Mouse (Mus musculus): Measurements from ENCODE around the gene Rab25. TPM values are rescaled to one million over a fixed set of nuclear protein-coding genes. Genes with fewer than 3 reads are reported as not detected.
"Not testable (repeated sequence)": the region's sequence is repeated elsewhere in the genome, so short reads cannot be mapped to it uniquely, and the experiment has no call there.

Gene Rab25
- polyA plus RNA-seq, 1 experiment, result 9.3 TPM

- 80% methylated on average over 5 of the region's 5 CpGs for WGBS
- no peak overlapping the region for H3K27ac ChIP-seq (ENCODE audit: control insufficient read depth, insufficient read depth, low read length)
Measured at GRCm38 (mm10) chr3:88590246-88590645, 42.1 kb upstream of the Rab25 start.

GRCm38 (mm10) chr3:88586640-88587039 lies 38.5 kb upstream of the Rab25 start:
- no peak overlapping the region for H3K4me3 ChIP-seq (ENCODE audit: control insufficient read depth, insufficient read depth, low read length)
- peaks cover 34% of the 10 kb centered on the region for H3K36me3 ChIP-seq (ENCODE audit: control insufficient read depth, insufficient read depth, low read length)
- no peaks in the 10 kb centered on the region for H3K27me3 ChIP-seq (ENCODE audit: control insufficient read depth, insufficient read depth, low read length)
- no peaks in the 10 kb centered on the region for H3K4me1 ChIP-seq (replicated peaks; ENCODE audit: control insufficient read depth, insufficient read depth, low read length)
- DNase-seq, result no peak
- H3K27ac ChIP-seq (ENCODE audit: control insufficient read depth, insufficient read depth, low read length), result no peak overlapping the region
- TF ChIP-seq POLR2A (IDR thresholded peaks at IDR 0.05; ENCODE audit: control insufficient read depth, extremely low read depth, insufficient read depth, low read length, poor library complexity) (no peak), CTCF (IDR thresholded peaks at IDR 0.05; ENCODE audit: borderline replicate concordance, control insufficient read depth, extremely low read depth, insufficient read depth, low read length, poor library complexity) (no peak)
- WGBS, result 95% methylated on average over 5 of the region's 5 CpGs

More at GRCm38 (mm10) chr3:88590246-88590645, 42.1 kb upstream of the Rab25 start:
- Histone ChIP-seq H3K36me3 (ENCODE audit: control insufficient read depth, insufficient read depth, low read length) (peaks cover 34% of the 10 kb centered on the region), H3K4me1 (replicated peaks; ENCODE audit: control insufficient read depth, insufficient read depth, low read length) (peaks cover 12% of the 10 kb centered on the region), H3K27me3 (ENCODE audit: control insufficient read depth, insufficient read depth, low read length) (no peaks in the 10 kb centered on the region), H3K4me3 (ENCODE audit: control insufficient read depth, insufficient read depth, low read length) (no peak overlapping the region)
- DNase-seq, result no peak
- no peak for TF ChIP-seq CTCF (IDR thresholded peaks at IDR 0.05; ENCODE audit: borderline replicate concordance, control insufficient read depth, extremely low read depth, insufficient read depth, low read length, poor library complexity)
- TF ChIP-seq POLR2A (IDR thresholded peaks at IDR 0.05; ENCODE audit: control insufficient read depth, extremely low read depth, insufficient read depth, low read length, poor library complexity), result no peak

DNA sequence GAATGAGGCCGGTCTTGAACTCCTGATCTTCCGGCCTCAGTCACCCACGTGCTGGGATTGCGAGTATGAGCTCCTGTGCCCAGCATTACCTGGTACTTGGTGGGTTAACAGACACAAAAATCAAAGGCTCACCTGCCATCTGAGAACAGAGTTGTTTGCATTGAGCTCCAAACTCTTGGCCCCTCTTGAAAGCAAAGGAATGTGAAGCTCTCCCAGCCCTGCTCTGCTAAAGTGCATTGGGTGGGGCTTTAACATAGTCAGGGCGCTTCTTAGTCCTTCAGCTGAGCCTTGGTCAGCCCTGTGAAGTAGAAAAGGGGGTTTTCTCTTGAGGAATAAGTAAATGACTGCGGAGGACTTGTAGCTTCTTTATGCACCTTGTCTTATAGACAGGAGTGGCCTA lies 37.7 kb upstream of the Rab25 start:
- Histone ChIP-seq H3K27me3 (ENCODE audit: control insufficient read depth, insufficient read depth, low read length) (no peaks in the 10 kb centered on the region), H3K27ac (ENCODE audit: control insufficient read depth, insufficient read depth, low read length) (no peak overlapping the region), H3K4me3 (ENCODE audit: control insufficient read depth, insufficient read depth, low read length) (no peak overlapping the region), H3K4me1 (replicated peaks; ENCODE audit: control insufficient read depth, insufficient read depth, low read length) (no peaks in the 10 kb centered on the region), H3K36me3 (ENCODE audit: control insufficient read depth, insufficient read depth, low read length) (peaks cover 34% of the 10 kb centered on the region)
- no peak for TF ChIP-seq CTCF (IDR thresholded peaks at IDR 0.05; ENCODE audit: borderline replicate concordance, control insufficient read depth, extremely low read depth, insufficient read depth, low read length, poor library complexity)
- TF ChIP-seq POLR2A (IDR thresholded peaks at IDR 0.05; ENCODE audit: control insufficient read depth, extremely low read depth, insufficient read depth, low read length, poor library complexity), result no peak
- no peak for DNase-seq
- 96% methylated on average over 6 of the region's 6 CpGs for WGBS

DNA sequence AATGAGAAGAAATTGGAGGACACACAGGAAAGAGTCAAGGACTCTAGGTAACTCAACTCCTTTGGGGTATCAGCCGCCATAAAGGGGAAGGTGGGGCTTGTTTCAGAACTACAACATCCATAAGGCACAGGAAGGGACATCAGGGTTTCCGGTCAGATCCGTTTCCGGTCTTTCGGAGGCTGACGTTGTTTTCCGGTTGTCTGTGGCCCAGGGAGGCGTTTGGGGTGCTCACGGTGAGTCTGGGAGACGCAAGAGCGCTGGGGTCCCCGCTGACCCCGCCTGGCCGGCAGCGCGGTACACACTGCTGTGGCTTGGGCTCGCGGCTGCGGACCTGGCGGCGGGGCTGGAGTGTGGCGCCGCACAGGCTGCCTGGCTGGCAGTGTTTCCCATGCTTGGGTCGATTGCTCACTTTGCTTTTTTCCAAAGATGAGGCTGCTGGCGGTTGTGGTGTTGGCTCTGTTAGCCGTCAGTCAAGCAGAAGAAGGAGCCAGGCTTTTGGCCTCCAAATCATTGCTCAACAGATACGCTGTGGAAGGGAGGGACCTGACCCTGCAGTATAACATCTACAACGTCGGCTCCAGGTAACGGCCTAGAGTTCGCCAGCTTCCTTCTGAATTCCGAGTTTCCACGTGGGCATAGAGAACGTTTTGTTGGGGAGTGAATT lies 31.5 kb upstream of the Rab25 start:
- Histone ChIP-seq H3K27me3 (ENCODE audit: control insufficient read depth, insufficient read depth, low read length) (no peaks in the 10 kb centered on the region), H3K36me3 (ENCODE audit: control insufficient read depth, insufficient read depth, low read length) (no peaks in the 10 kb centered on the region; the same call in 1 of the 2 replicates), H3K4me3 (ENCODE audit: control insufficient read depth, insufficient read depth, low read length) (peak overlapping the region; percentile 96), H3K4me1 (replicated peaks; ENCODE audit: control insufficient read depth, insufficient read depth, low read length) (peaks cover 5% of the 10 kb centered on the region), H3K27ac (ENCODE audit: control insufficient read depth, insufficient read depth, low read length) (no peak overlapping the region)
- peak; percentile 45; the same call in 1 of the 2 replicates for TF ChIP-seq POLR2A (IDR thresholded peaks at IDR 0.05; ENCODE audit: control insufficient read depth, extremely low read depth, insufficient read depth, low read length, poor library complexity)
- TF ChIP-seq CTCF (IDR thresholded peaks at IDR 0.05; ENCODE audit: borderline replicate concordance, control insufficient read depth, extremely low read depth, insufficient read depth, low read length, poor library complexity), result peak; percentile 47; the same call in 1 of the 2 replicates
- peak; percentile 71 for DNase-seq
- under 1% methylated on average over 34 of the region's 34 CpGs for WGBS

GRCm38 (mm10) chr3:88578498-88579424 lies 30.7 kb upstream of the Rab25 start:
- H3K4me3 ChIP-seq (ENCODE audit: control insufficient read depth, insufficient read depth, low read length), result no peak overlapping the region
- 48% methylated on average over 8 of the region's 8 CpGs for WGBS
- H3K36me3 ChIP-seq (ENCODE audit: control insufficient read depth, insufficient read depth, low read length), result no peaks in the 10 kb centered on the region; the same call in 1 of the 2 replicates
- no peak for DNase-seq
- TF ChIP-seq POLR2A (IDR thresholded peaks at IDR 0.05; ENCODE audit: control insufficient read depth, extremely low read depth, insufficient read depth, low read length, poor library complexity) (no peak), CTCF (IDR thresholded peaks at IDR 0.05; ENCODE audit: borderline replicate concordance, control insufficient read depth, extremely low read depth, insufficient read depth, low read length, poor library complexity) (no peak)
- H3K27me3 ChIP-seq (ENCODE audit: control insufficient read depth, insufficient read depth, low read length), result no peaks in the 10 kb centered on the region
- no peak overlapping the region for H3K27ac ChIP-seq (ENCODE audit: control insufficient read depth, insufficient read depth, low read length)
- peaks cover 5% of the 10 kb centered on the region for H3K4me1 ChIP-seq (replicated peaks; ENCODE audit: control insufficient read depth, insufficient read depth, low read length)

DNA sequence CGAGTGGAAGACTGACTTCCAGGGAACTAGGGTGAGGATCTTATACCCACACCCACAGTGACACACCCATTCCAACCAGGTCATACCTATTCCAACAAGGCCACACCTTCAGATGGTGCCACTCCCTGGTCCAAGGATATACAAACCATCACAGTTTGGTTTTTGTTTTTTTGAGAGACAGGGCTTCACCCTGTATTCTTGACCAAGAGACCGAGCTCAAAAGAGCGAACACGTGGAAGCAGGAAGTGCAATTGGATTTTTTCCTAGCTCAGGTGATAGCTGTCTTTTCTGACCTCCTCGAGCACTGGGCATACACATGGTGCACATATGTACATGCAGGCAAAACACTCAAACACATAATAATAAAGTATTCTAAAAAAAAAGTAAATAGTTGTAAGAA lies 29.7 kb upstream of the Rab25 start:
- WGBS, result 92% methylated on average over 5 of the region's 5 CpGs
- H3K27ac ChIP-seq (ENCODE audit: control insufficient read depth, insufficient read depth, low read length); H3K27me3 ChIP-seq (ENCODE audit: control insufficient read depth, insufficient read depth, low read length); H3K4me1 ChIP-seq (replicated peaks; ENCODE audit: control insufficient read depth, insufficient read depth, low read length); H3K4me3 ChIP-seq (ENCODE audit: control insufficient read depth, insufficient read depth, low read length); H3K36me3 ChIP-seq (ENCODE audit: control insufficient read depth, insufficient read depth, low read length); DNase-seq: not testable (repeated sequence)

Data from thymus, adult 2 months (tissue).